12 mouse cellular contexts compared by ENCODE assay signal in the genomic region with DNA sequence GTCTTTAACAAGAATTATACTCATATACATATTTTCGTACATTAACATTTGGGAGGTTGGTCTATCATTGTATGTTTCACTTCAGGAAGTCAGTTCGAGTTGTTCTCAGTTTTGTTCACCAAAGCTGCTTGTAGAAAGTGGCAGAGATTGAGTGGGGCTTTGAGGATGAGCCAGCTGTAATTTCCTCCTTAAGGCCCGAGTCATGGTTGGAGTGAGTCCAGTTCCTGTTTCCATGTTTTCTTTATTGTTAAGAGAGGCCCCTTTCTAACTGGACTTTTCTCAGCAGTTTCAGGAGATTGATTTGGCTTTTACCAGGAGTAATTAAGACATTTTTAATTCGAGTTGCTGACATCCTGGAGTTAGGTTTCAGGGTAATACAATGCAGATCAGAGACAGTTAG.
A peak's percentile ranks its signal among the peaks of the same experiment; 100 is the strongest.
DNase-seq lines count a peak whose midpoint lies in the region; ATAC-seq and TF ChIP-seq lines count a peak whose summit lies in the region.
"Had no signal": no experiment of that assay in that cellular context is flagged by ENCODE, and none has a peak within 500 bp of the region (broad histone marks: within the 10 kb centered on the region; RNA-seq: fewer than 3 reads in every experiment).

No protein-coding gene starts in this region.

- no peak overlapping the region for H3K4me2 ChIP-seq in heart, embryonic 11.5 days
- no peak overlapping the region for H3K4me2 ChIP-seq in lung, embryonic 14.5 days
- no peak overlapping the region for H3K4me2 ChIP-seq in hindbrain, embryonic 16.5 days (ENCODE audit: low read length)
- H3K4me2 ChIP-seq: forebrain, embryonic 13.5 days had no signal

- no peak overlapping the region for H3K4me3 ChIP-seq in heart, embryonic 11.5 days (ENCODE audit: low read depth, low read length)
- H3K4me3 ChIP-seq in lung, embryonic 14.5 days (ENCODE audit: low read depth, low read length), result no peak overlapping the region
- H3K4me3 ChIP-seq in bone marrow macrophage, adult 2 months (ENCODE audit: insufficient read depth, low read length), result no peak overlapping the region
- H3K4me3 ChIP-seq in hindbrain, embryonic 16.5 days (ENCODE audit: low read length), result no peak overlapping the region
- H3K4me3 ChIP-seq: forebrain, embryonic 13.5 days had no signal

- no peaks in the 10 kb centered on the region for H3K36me3 ChIP-seq in heart, embryonic 11.5 days (ENCODE audit: control insufficient read depth, insufficient read depth, low read length)
- H3K36me3 ChIP-seq in lung, embryonic 14.5 days (ENCODE audit: insufficient read depth), result no peaks in the 10 kb centered on the region
- H3K36me3 ChIP-seq in hindbrain, embryonic 16.5 days (ENCODE audit: control insufficient read depth, insufficient read depth, low read length), result no peaks in the 10 kb centered on the region

- 52% methylated on average over 4 of the region's 4 CpGs for WGBS in heart, embryonic 11.5 days (ENCODE audit: insufficient replicate concordance)
- 33% methylated on average over 4 of the region's 4 CpGs for WGBS in lung, embryonic 14.5 days
- 67% methylated on average over 4 of the region's 4 CpGs for WGBS in hindbrain, embryonic 16.5 days

- TF ChIP-seq POLR2A in bone marrow macrophage, adult 2 months (IDR thresholded peaks at IDR 0.05; ENCODE audit: borderline replicate concordance, low read depth, low read length), result no peak

- TF ChIP-seq CTCF in lung, embryonic 14.5 days (IDR thresholded peaks at IDR 0.05; ENCODE audit: low read depth), result no peak
- no peak for TF ChIP-seq CTCF in bone marrow macrophage, adult 2 months (IDR thresholded peaks at IDR 0.05; ENCODE audit: low read depth, low read length)

- H3K9ac ChIP-seq in heart, embryonic 11.5 days (ENCODE audit: low read depth, low read length), result no peak overlapping the region
- H3K9ac ChIP-seq in lung, embryonic 14.5 days, result no peak overlapping the region
- H3K9ac ChIP-seq in hindbrain, embryonic 16.5 days (ENCODE audit: low read depth, low read length), result no peak overlapping the region
- H3K9ac ChIP-seq: forebrain, embryonic 13.5 days had no signal

- peak; percentile 83 for DNase-seq in heart, adult 11 months
- peak; percentile 77 for DNase-seq in lung, embryonic 14.5 days
- DNase-seq in lung, adult 18-20 months, result no peak
- peak; percentile 17 to 22 for DNase-seq in kidney, postnatal 36 days
- DNase-seq in right cerebral cortex, postnatal 14 days, result no peak
- DNase-seq: B cell, adult 2 months; right cerebral cortex, adult 18-20 months had no signal

- ATAC-seq in heart, embryonic 11.5 days (replicated peaks; ENCODE audit: insufficient number of reproducible peaks, low FRiP score, low TSS enrichment), result no peak
- ATAC-seq in lung, embryonic 14.5 days (ENCODE audit: insufficient read depth), result no peak
- ATAC-seq in hindbrain, embryonic 16.5 days, result no peak
- ATAC-seq: forebrain, embryonic 13.5 days; inflammation-experienced regulatory T-cells, adult 6 months had no signal

- H3K27me3 ChIP-seq in heart, embryonic 11.5 days (ENCODE audit: control insufficient read depth, insufficient read depth, low read length), result no peaks in the 10 kb centered on the region
- no peaks in the 10 kb centered on the region for H3K27me3 ChIP-seq in lung, embryonic 14.5 days (ENCODE audit: insufficient read depth, low read length)
- no peaks in the 10 kb centered on the region for H3K27me3 ChIP-seq in hindbrain, embryonic 16.5 days (replicated peaks; ENCODE audit: control insufficient read depth, insufficient read depth, low read length)
- H3K27me3 ChIP-seq: forebrain, embryonic 13.5 days had no signal

- H3K27ac ChIP-seq in heart, embryonic 11.5 days (ENCODE audit: low read depth, low read length), result no peak overlapping the region
- H3K27ac ChIP-seq in lung, embryonic 14.5 days (ENCODE audit: low read depth), result no peak overlapping the region
- peak overlapping the region; percentile 84 for H3K27ac ChIP-seq in bone marrow macrophage, adult 2 months (ENCODE audit: insufficient read depth, low read depth, low read length)
- no peak overlapping the region for H3K27ac ChIP-seq in hindbrain, embryonic 16.5 days (ENCODE audit: low read depth, low read length)
- H3K27ac ChIP-seq: forebrain, embryonic 13.5 days had no signal

- no peaks in the 10 kb centered on the region for H3K9me3 ChIP-seq in heart, embryonic 11.5 days (replicated peaks; ENCODE audit: control insufficient read depth, low read length)
- no peaks in the 10 kb centered on the region for H3K9me3 ChIP-seq in lung, embryonic 14.5 days (ENCODE audit: low read depth, low read length)
- no peaks in the 10 kb centered on the region for H3K9me3 ChIP-seq in hindbrain, embryonic 16.5 days (ENCODE audit: control insufficient read depth, low read length)
- H3K9me3 ChIP-seq: forebrain, embryonic 13.5 days had no signal

- H3K4me1 ChIP-seq in heart, embryonic 11.5 days (ENCODE audit: control insufficient read depth, insufficient read depth, low read length), result no peaks in the 10 kb centered on the region
- H3K4me1 ChIP-seq in lung, embryonic 14.5 days (ENCODE audit: insufficient read depth), result peaks cover 11% of the 10 kb centered on the region; the same call in 1 of the 2 replicates
- peaks cover 39% of the 10 kb centered on the region for H3K4me1 ChIP-seq in bone marrow macrophage, adult 2 months (ENCODE audit: control insufficient read depth, insufficient read depth, low read length)
- H3K4me1 ChIP-seq in hindbrain, embryonic 16.5 days (ENCODE audit: control insufficient read depth, insufficient read depth, low read depth, low read length), result no peaks in the 10 kb centered on the region
- H3K4me1 ChIP-seq: forebrain, embryonic 13.5 days had no signal

Comparison
In these comparisons a context has a peak if more than half of its experiments do, and no peak if none do; other contexts are left out.
1. DNase-seq: peak in heart, adult 11 months (single experiment), lung, embryonic 14.5 days (single experiment) and kidney, postnatal 36 days (2 of 2); none in lung, adult 18-20 months (0 of 2) and right cerebral cortex, postnatal 14 days (single experiment).